Mouse (Mus musculus): Measurements from ENCODE around the gene Vat1. TPM values are rescaled to one million over a fixed set of nuclear protein-coding genes. Genes with fewer than 3 reads are reported as not detected.
"Not testable (repeated sequence)": the region's sequence is repeated elsewhere in the genome, so short reads cannot be mapped to it uniquely, and the experiment has no call there.

The Vat1 gene
- polyA plus RNA-seq, 1 experiment from 2014 or later: 125 TPM

- Histone ChIP-seq H3K4me3 (ENCODE audit: low read length) (0 out of 2 replicates have a peak overlapping the region, but pooled peaks have one; percentile 11), H3K27ac (ENCODE audit: low read depth, low read length) (peak overlapping the region; percentile 7), H3K9ac (ENCODE audit: low read depth, low read length) (0 out of 2 replicates have a peak overlapping the region, but pooled peaks have one; percentile 5), H3K4me1 (ENCODE audit: control insufficient read depth, insufficient read depth, low read depth, low read length) (peaks cover 14% of the 10 kb centered on the region), H3K36me3 (ENCODE audit: control insufficient read depth, insufficient read depth, low read length) (no peaks in the 10 kb centered on the region), H3K27me3 (replicated peaks; ENCODE audit: control insufficient read depth, insufficient read depth, low read length) (no peaks in the 10 kb centered on the region), H3K9me3 (ENCODE audit: control insufficient read depth, low read length) (no peaks in the 10 kb centered on the region), H3K4me2 (ENCODE audit: low read length) (peak overlapping the region; percentile 42)
- peak; percentile 53 for ATAC-seq
- 3% methylated on average over 18 of the region's 18 CpGs for WGBS
Measured at GRCm38 (mm10) chr11:101479171-101479635, 13.2 kb upstream of the Vat1 start.

GRCm38 (mm10) chr11:101477552-101478211 is 11.7 kb upstream of the Vat1 start:
- 12% methylated on average over 10 of the region's 10 CpGs for WGBS
- peaks cover 14% of the 10 kb centered on the region for H3K4me1 ChIP-seq (ENCODE audit: control insufficient read depth, insufficient read depth, low read depth, low read length)
- no peaks in the 10 kb centered on the region for H3K27me3 ChIP-seq (replicated peaks; ENCODE audit: control insufficient read depth, insufficient read depth, low read length)
- H3K9me3 ChIP-seq (ENCODE audit: control insufficient read depth, low read length): no peaks in the 10 kb centered on the region
- no peak overlapping the region for H3K4me3 ChIP-seq (ENCODE audit: low read length)
- H3K9ac ChIP-seq (ENCODE audit: low read depth, low read length): no peak overlapping the region; the same call in 1 of the 2 replicates
- peak; percentile 66 for ATAC-seq
- peak overlapping the region; percentile 3; the same call in 1 of the 2 replicates for H3K4me2 ChIP-seq (ENCODE audit: low read length)
- no peaks in the 10 kb centered on the region for H3K36me3 ChIP-seq (ENCODE audit: control insufficient read depth, insufficient read depth, low read length)
- peak overlapping the region; percentile 75 for H3K27ac ChIP-seq (ENCODE audit: low read depth, low read length)

- H3K27me3 ChIP-seq (replicated peaks; ENCODE audit: control insufficient read depth, insufficient read depth, low read length): no peaks in the 10 kb centered on the region
- no peak overlapping the region for H3K9ac ChIP-seq (ENCODE audit: low read depth, low read length)
- H3K9me3 ChIP-seq (ENCODE audit: control insufficient read depth, low read length): no peaks in the 10 kb centered on the region
- peak overlapping the region; percentile 75 for H3K27ac ChIP-seq (ENCODE audit: low read depth, low read length)
- peaks cover 14% of the 10 kb centered on the region for H3K4me1 ChIP-seq (ENCODE audit: control insufficient read depth, insufficient read depth, low read depth, low read length)
- H3K36me3 ChIP-seq (ENCODE audit: control insufficient read depth, insufficient read depth, low read length): no peaks in the 10 kb centered on the region
- 0 out of 2 replicates have a peak overlapping the region, but pooled peaks have one; percentile 3 for H3K4me2 ChIP-seq (ENCODE audit: low read length)
- H3K4me3 ChIP-seq (ENCODE audit: low read length): no peak overlapping the region
- 9% methylated on average over 4 of the region's 4 CpGs for WGBS
- peak; percentile 72 for ATAC-seq
Measured at GRCm38 (mm10) chr11:101477194-101477551, 11.1 kb upstream of the Vat1 start.

GRCm38 (mm10) chr11:101476361-101476760 is 10.3 kb upstream of the Vat1 start:
- H3K4me1 ChIP-seq (ENCODE audit: control insufficient read depth, insufficient read depth, low read depth, low read length): peaks cover 14% of the 10 kb centered on the region

DNA sequence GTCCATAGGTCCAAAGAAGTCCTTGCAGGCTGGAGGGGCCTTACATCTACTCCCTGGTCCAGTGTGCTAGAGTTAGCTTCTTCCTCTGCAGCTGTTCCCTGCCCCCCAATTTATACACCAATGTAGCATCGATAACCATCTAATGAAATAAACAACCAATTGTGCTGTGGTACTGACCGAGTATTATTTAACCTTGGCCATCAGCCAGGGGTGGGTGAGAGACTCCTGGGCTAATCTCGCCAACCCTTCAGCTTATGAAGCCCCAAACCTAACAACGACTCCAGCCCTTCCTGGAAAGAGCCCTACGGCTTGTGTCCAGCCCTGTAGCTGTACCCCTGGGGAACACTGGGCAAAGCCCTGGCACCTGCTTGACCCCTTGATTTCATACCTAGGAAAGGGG is 8.3 kb upstream of the Vat1 start:
- Histone ChIP-seq H3K4me2 (ENCODE audit: low read length) (no peak overlapping the region), H3K27me3 (replicated peaks; ENCODE audit: control insufficient read depth, insufficient read depth, low read length) (no peaks in the 10 kb centered on the region), H3K4me3 (ENCODE audit: low read length) (no peak overlapping the region), H3K27ac (ENCODE audit: low read depth, low read length) (no peak overlapping the region), H3K36me3 (ENCODE audit: control insufficient read depth, insufficient read depth, low read length) (no peaks in the 10 kb centered on the region; the same call in 1 of the 2 replicates), H3K4me1 (ENCODE audit: control insufficient read depth, insufficient read depth, low read depth, low read length) (peaks cover 16% of the 10 kb centered on the region), H3K9me3 (ENCODE audit: control insufficient read depth, low read length) (no peaks in the 10 kb centered on the region), H3K9ac (ENCODE audit: low read depth, low read length) (no peak overlapping the region)
- no peak for ATAC-seq
- 43% methylated on average over 5 of the region's 5 CpGs for WGBS

More at GRCm38 (mm10) chr11:101476361-101476760, 10.3 kb upstream of the Vat1 start:
- H3K4me3 ChIP-seq (ENCODE audit: low read length); H3K4me2 ChIP-seq (ENCODE audit: low read length); H3K27ac ChIP-seq (ENCODE audit: low read depth, low read length); H3K9ac ChIP-seq (ENCODE audit: low read depth, low read length); ATAC-seq; H3K36me3 ChIP-seq (ENCODE audit: control insufficient read depth, insufficient read depth, low read length); H3K27me3 ChIP-seq (replicated peaks; ENCODE audit: control insufficient read depth, insufficient read depth, low read length); H3K9me3 ChIP-seq (ENCODE audit: control insufficient read depth, low read length): not testable (repeated sequence)
- WGBS: 83% methylated on average over 4 of the region's 4 CpGs

DNA sequence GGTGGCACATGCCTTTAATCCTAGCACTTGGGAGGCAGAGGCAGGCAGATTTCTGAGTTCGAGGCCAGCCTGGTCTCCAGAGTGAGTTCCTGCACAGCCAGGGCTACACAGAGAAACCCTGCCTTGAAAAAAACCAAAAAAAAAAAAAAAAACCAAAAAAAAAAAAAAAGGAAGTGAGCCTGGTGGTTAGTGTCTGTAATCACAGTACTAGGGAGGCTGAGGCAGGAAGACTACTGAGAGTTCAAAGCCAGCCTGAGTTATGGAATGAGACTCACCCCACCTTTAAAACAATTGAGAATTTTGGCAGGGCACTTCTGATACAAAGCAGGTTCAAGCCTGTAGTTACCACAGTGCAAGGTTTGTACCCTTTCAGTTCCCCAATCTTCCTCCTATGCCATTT is 7.7 kb upstream of the Vat1 start:
- H3K4me2 ChIP-seq (ENCODE audit: low read length); H3K4me3 ChIP-seq (ENCODE audit: low read length); H3K27me3 ChIP-seq (replicated peaks; ENCODE audit: control insufficient read depth, insufficient read depth, low read length); ATAC-seq; H3K9ac ChIP-seq (ENCODE audit: low read depth, low read length); H3K9me3 ChIP-seq (ENCODE audit: control insufficient read depth, low read length); H3K36me3 ChIP-seq (ENCODE audit: control insufficient read depth, insufficient read depth, low read length); H3K27ac ChIP-seq (ENCODE audit: low read depth, low read length): not testable (repeated sequence)
- peaks cover 21% of the 10 kb centered on the region for H3K4me1 ChIP-seq (ENCODE audit: control insufficient read depth, insufficient read depth, low read depth, low read length)
- 81% methylated on average over 1 of the region's 1 CpGs for WGBS

- H3K4me3 ChIP-seq (ENCODE audit: low read length): no peak overlapping the region
- H3K27ac ChIP-seq (ENCODE audit: low read depth, low read length): no peak overlapping the region
- H3K36me3 ChIP-seq (ENCODE audit: control insufficient read depth, insufficient read depth, low read length): no peaks in the 10 kb centered on the region; the same call in 1 of the 2 replicates
- no peaks in the 10 kb centered on the region for H3K9me3 ChIP-seq (ENCODE audit: control insufficient read depth, low read length)
- no peaks in the 10 kb centered on the region for H3K27me3 ChIP-seq (replicated peaks; ENCODE audit: control insufficient read depth, insufficient read depth, low read length)
- no peak for ATAC-seq
- H3K4me1 ChIP-seq (ENCODE audit: control insufficient read depth, insufficient read depth, low read depth, low read length): peaks cover 16% of the 10 kb centered on the region
- H3K9ac ChIP-seq (ENCODE audit: low read depth, low read length): no peak overlapping the region
- 48% methylated on average over 7 of the region's 7 CpGs for WGBS
- no peak overlapping the region for H3K4me2 ChIP-seq (ENCODE audit: low read length)
Measured at GRCm38 (mm10) chr11:101472336-101472735, 6.3 kb upstream of the Vat1 start.

DNA sequence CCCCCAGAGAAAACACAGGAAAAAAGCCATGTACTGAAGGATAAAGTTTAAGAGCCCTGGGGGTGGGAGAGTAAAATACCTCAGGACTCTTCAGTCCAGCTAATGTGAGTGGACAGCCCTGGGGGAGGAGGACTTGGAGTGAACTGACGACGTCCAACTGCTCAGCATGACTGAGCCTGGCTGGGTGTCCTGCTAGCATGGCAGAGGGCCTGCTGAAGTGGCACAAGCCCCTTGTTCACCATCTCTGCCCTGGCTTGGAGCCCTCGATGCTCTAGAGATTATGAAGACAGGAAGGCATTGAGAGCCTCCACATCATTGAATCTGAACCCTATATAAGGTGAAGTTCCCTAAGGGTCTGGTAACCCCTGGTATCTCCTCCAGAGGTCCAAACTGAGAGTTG is 5.9 kb upstream of the Vat1 start:
- peaks cover 17% of the 10 kb centered on the region for H3K4me1 ChIP-seq (ENCODE audit: control insufficient read depth, insufficient read depth, low read depth, low read length)
- H3K4me3 ChIP-seq (ENCODE audit: low read length): no peak overlapping the region
- H3K9ac ChIP-seq (ENCODE audit: low read depth, low read length): no peak overlapping the region
- 0 out of 2 replicates have a peak overlapping the region, but pooled peaks have one; percentile 34 for H3K27ac ChIP-seq (ENCODE audit: low read depth, low read length)
- no peaks in the 10 kb centered on the region; the same call in 1 of the 2 replicates for H3K36me3 ChIP-seq (ENCODE audit: control insufficient read depth, insufficient read depth, low read length)
- no peaks in the 10 kb centered on the region for H3K9me3 ChIP-seq (ENCODE audit: control insufficient read depth, low read length)
- no peaks in the 10 kb centered on the region for H3K27me3 ChIP-seq (replicated peaks; ENCODE audit: control insufficient read depth, insufficient read depth, low read length)
- H3K4me2 ChIP-seq (ENCODE audit: low read length): no peak overlapping the region
- ATAC-seq: no peak
- WGBS: 41% methylated on average over 3 of the region's 3 CpGs

- Histone ChIP-seq H3K9me3 (ENCODE audit: control insufficient read depth, low read length) (no peaks in the 10 kb centered on the region), H3K4me2 (ENCODE audit: low read length) (peak overlapping the region; percentile 21), H3K4me3 (ENCODE audit: low read length) (no peak overlapping the region), H3K36me3 (ENCODE audit: control insufficient read depth, insufficient read depth, low read length) (no peaks in the 10 kb centered on the region; the same call in 1 of the 2 replicates), H3K27ac (ENCODE audit: low read depth, low read length) (no peak overlapping the region), H3K9ac (ENCODE audit: low read depth, low read length) (peak overlapping the region; percentile 23; the same call in 1 of the 2 replicates), H3K4me1 (ENCODE audit: control insufficient read depth, insufficient read depth, low read depth, low read length) (peaks cover 22% of the 10 kb centered on the region), H3K27me3 (replicated peaks; ENCODE audit: control insufficient read depth, insufficient read depth, low read length) (no peaks in the 10 kb centered on the region)
- ATAC-seq: no peak
- 23% methylated on average over 7 of the region's 7 CpGs for WGBS
Measured at GRCm38 (mm10) chr11:101470206-101470605, 4.2 kb upstream of the Vat1 start.
